Mouse (Mus musculus): ENCODE data around the gene Gm7682.
"Not testable (repeated sequence)": the region's sequence is repeated elsewhere in the genome, so short reads cannot be mapped to it uniquely, and the experiment has no call there.

The Gm7682 gene

DNA sequence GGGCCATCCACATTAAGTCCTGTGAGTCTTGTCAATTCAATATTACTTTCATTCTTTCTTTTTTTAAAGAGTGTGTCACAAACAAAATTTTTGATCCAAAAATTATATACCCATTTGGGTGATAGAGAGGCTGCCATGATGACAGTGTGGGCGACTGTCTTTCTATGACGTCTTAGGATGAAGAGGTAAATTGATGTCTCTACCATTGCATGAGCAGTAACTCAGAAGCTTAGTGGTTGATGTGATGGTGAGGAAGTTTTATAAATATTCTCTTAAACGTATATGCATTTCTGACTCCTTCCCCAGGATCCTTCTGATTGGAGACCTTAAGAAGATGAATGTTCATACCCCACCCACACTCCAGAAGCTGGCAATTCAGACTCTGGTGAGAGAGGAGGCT lies at the start of gene Gm7682:
Gm7682 (plus strand) TSS at position 301 of the 400 bp plus-strand sequence.
- not testable (repeated sequence) for DNase-seq
